Mouse (Mus musculus) forebrain, postnatal 0 days (tissue): ENCODE measurements around the gene Zfp963. TPM values are rescaled to one million over a fixed set of nuclear protein-coding genes. Genes with fewer than 3 reads are reported as not detected.

Experiments
- ATAC-seq: fragments of 200-750 bp; cut with Nextera tagmentation; 2 replicates; pipeline ENCODE4 v1.8.0; 2017; ENCODE audit warnings: mild to moderate bottlenecking, moderate library complexity
- DNase-seq: peaks from one replicate; pipeline ENCODE4 v3.0.0-alpha.2; 2015
- H3K27ac ChIP-seq: fragments of 300-500 bp; sonication (generic); 2 replicates; pipeline ENCODE4 v1.5.1; 2014; ENCODE audit warnings: low read depth, mild to moderate bottlenecking, antibody characterized with exemption, low read length, moderate library complexity, mixed read lengths
- H3K27me3 ChIP-seq: fragments of 300-500 bp; sonication (generic); 2 replicates; pipeline ENCODE4 v1.6.1; 2014; ENCODE audit warnings: mild to moderate bottlenecking, low read length, mixed read lengths; ENCODE audit not compliant: insufficient read depth
- H3K36me3 ChIP-seq: fragments of 300-500 bp; sonication (generic); 2 replicates; pipeline ENCODE4 v1.6.1; 2014; ENCODE audit warnings: mild to moderate bottlenecking, moderate library complexity; ENCODE audit not compliant: insufficient read depth
- H3K4me1 ChIP-seq: fragments of 300-500 bp; sonication (generic); 2 replicates; pipeline ENCODE4 v1.6.1; 2014; ENCODE audit warnings: antibody characterized with exemption; ENCODE audit not compliant: insufficient read depth
- H3K4me2 ChIP-seq: fragments of 300-500 bp; sonication (generic); 2 replicates; pipeline ENCODE4 v1.6.1; 2014; ENCODE audit warnings: low read depth, mild to moderate bottlenecking, moderate library complexity
- H3K4me3 ChIP-seq: fragments of 300-500 bp; sonication (generic); 2 replicates; pipeline ENCODE4 v1.5.1; 2014; ENCODE audit warnings: low read depth, low read length, mixed read lengths
- H3K9ac ChIP-seq: fragments of 300-500 bp; sonication (generic); 2 replicates; pipeline ENCODE4 v1.6.1; 2014; ENCODE audit warnings: mild to moderate bottlenecking
- H3K9me3 ChIP-seq: fragments of 300-500 bp; sonication (generic); 2 replicates; pipeline ENCODE4 v1.6.1; 2016; ENCODE audit warnings: low read length
- CTCF ChIP-seq: sonication (generic); IDR thresholded peaks from 2 replicates; pipeline ENCODE4 v1.5.1; 2016; ENCODE audit warnings: antibody characterized with exemption, control low read depth, low read depth
- WGBS: fragments of 180-500 bp; shearing (Covaris S2); extraction: QIAGEN DNeasy Blood & Tissue Kit; methylation state at CpG from one replicate; pipeline ENCODE4 v1.1.7; 2014; 5-methylcytosine and 5-hydroxymethylcytosine counted together
- polyA plus RNA-seq: library from polyadenylated mRNA; unstranded; fragments of >200 nt; fragmentation: Nextera tagmentation; extraction: Ambion mirVana; gene quantifications from 2 replicates; pipeline ENCODE4 v1.2.1, GENCODE M21; 2015
- total RNA-seq: library from RNA; depleted of rRNA; stranded (reverse); fragments of >200 nt; gene quantifications from 2 replicates; pipeline ENCODE4 v1.2.3, GENCODE M21; 2014; rRNA removed

Zfp963 gene
- total and polyA plus RNA-seq, 2 experiments from 2014 or later, result 4.5 to 5.0 TPM

DNA sequence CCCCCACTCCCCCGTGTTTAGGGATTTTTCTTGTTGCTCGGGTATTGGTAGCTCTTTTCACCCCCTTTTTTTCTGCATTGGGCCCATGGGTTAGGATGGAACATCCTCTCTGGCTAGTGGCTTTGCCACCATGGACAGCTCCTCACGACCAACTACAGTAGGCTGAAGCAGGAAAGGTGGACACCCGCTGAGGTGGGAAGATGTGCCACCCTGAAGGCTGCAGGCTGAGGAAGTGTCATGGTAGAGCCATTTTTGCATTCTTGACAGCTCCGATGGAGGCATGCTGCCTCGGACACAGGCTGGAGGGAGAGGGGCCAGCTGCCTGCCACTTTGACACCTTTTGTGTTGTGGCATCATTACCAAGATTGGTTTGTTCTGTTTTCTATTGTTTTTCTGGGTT is 48.0 kb downstream of the Zfp963 start:
- no peak overlapping the region for H3K4me2 ChIP-seq

More for the DNA sequence above, 48.0 kb downstream of the Zfp963 start:
- Histone ChIP-seq H3K27ac (no peak overlapping the region), H3K27me3 (no peaks in the 10 kb centered on the region), H3K36me3 (peaks cover 37% of the 10 kb centered on the region), H3K9ac (no peak overlapping the region), H3K4me1 (no peaks in the 10 kb centered on the region), H3K9me3 (no peaks in the 10 kb centered on the region), H3K4me3 (no peak overlapping the region)
- DNase-seq, result no peak
- no peak for ATAC-seq
- WGBS, result 78% methylated on average over 6 of the region's 6 CpGs
- TF ChIP-seq CTCF, result no peak

Other genes starting within 250 kb of the Zfp963 start
- 0.05 and 0.08 TPM in 2 replicates for gene Gm7697, start 227.0 kb downstream of the Zfp963 start, total RNA-seq
- not detected in 2 replicates for gene Gm7697, start 227.0 kb downstream of the Zfp963 start, polyA plus RNA-seq
- gene Zfp868, start 124.4 kb downstream of the Zfp963 start, total RNA-seq, result 26.9 and 38.0 TPM in 2 replicates
- 21.4 and 23.9 TPM in 2 replicates for gene Zfp868, start 124.4 kb downstream of the Zfp963 start, polyA plus RNA-seq
- 4.9 and 5.1 TPM in 2 replicates for gene Zfp964, start 95.5 kb downstream of the Zfp963 start, total RNA-seq
- 0.64 and 0.92 TPM in 2 replicates for gene Zfp964, start 95.5 kb downstream of the Zfp963 start, polyA plus RNA-seq
- 24.5 and 34.1 TPM in 2 replicates for gene Zfp869, start 39.2 kb downstream of the Zfp963 start, total RNA-seq
- gene Zfp869, start 39.2 kb downstream of the Zfp963 start, polyA plus RNA-seq, result 18.8 and 19.2 TPM in 2 replicates
- 0.23 and 3.5 TPM in 2 replicates for gene Gm20422, start 24.9 kb upstream of the Zfp963 start, total RNA-seq
- 0.33 and 1.2 TPM in 2 replicates for gene Gm20422, start 24.9 kb upstream of the Zfp963 start, polyA plus RNA-seq
- 61.0 and 74.4 TPM in 2 replicates for gene Atp13a1, start 41.2 kb upstream of the Zfp963 start, total RNA-seq
- 37.3 and 39.6 TPM in 2 replicates for gene Atp13a1, start 41.2 kb upstream of the Zfp963 start, polyA plus RNA-seq
- 47.5 and 59.2 TPM in 2 replicates for gene Zfp866, start 41.2 kb upstream of the Zfp963 start, total RNA-seq
- 10.7 and 16.6 TPM in 2 replicates for gene Zfp866, start 41.2 kb upstream of the Zfp963 start, polyA plus RNA-seq
- gene Gmip, start 58.7 kb upstream of the Zfp963 start, total RNA-seq, result 47.4 and 47.6 TPM in 2 replicates
- gene Gmip, start 58.7 kb upstream of the Zfp963 start, polyA plus RNA-seq, result 33.2 and 35.0 TPM in 2 replicates
- 5.6 and 6.1 TPM in 2 replicates for gene Lpar2, start 72.5 kb upstream of the Zfp963 start, total RNA-seq
- gene Lpar2, start 72.5 kb upstream of the Zfp963 start, polyA plus RNA-seq, result 0.38 and 0.45 TPM in 2 replicates
- 23.3 and 38.8 TPM in 2 replicates for gene Pbx4, start 82.5 kb upstream of the Zfp963 start, total RNA-seq
- gene Pbx4, start 82.5 kb upstream of the Zfp963 start, polyA plus RNA-seq, result 90.8 and 92.8 TPM in 2 replicates
- 13.5 and 13.8 TPM in 2 replicates for gene Cilp2, start 137.7 kb upstream of the Zfp963 start, total RNA-seq
- gene Cilp2, start 137.7 kb upstream of the Zfp963 start, polyA plus RNA-seq, result 9.5 and 10.1 TPM in 2 replicates
- 0.95 TPM in 1 of 2 replicates, not detected in the other for gene Tssk6, start 152.2 kb upstream of the Zfp963 start, total RNA-seq
- 2.9 and 4.1 TPM in 2 replicates for gene Tssk6, start 152.2 kb upstream of the Zfp963 start, polyA plus RNA-seq
- 90.7 and 130 TPM in 2 replicates for gene Ndufa13, start 152.6 kb upstream of the Zfp963 start, total RNA-seq
- gene Ndufa13, start 152.6 kb upstream of the Zfp963 start, polyA plus RNA-seq, result 209 and 263 TPM in 2 replicates
- gene Yjefn3, start 152.7 kb upstream of the Zfp963 start, total RNA-seq, result 8.9 and 15.0 TPM in 2 replicates
- 15.3 and 16.5 TPM in 2 replicates for gene Yjefn3, start 152.7 kb upstream of the Zfp963 start, polyA plus RNA-seq
- 22.9 and 27.8 TPM in 2 replicates for gene Gatad2a, start 246.4 kb upstream of the Zfp963 start, total RNA-seq
- gene Gatad2a, start 246.4 kb upstream of the Zfp963 start, polyA plus RNA-seq, result 21.7 and 24.9 TPM in 2 replicates